Mouse (Mus musculus): ENCODE measurements around the gene Mpst. TPM values are rescaled to one million over a fixed set of nuclear protein-coding genes. Genes with fewer than 3 reads are reported as not detected.

Mpst gene
- polyA plus RNA-seq, 1 experiment from 2014 or later = 2.2 TPM

DNA sequence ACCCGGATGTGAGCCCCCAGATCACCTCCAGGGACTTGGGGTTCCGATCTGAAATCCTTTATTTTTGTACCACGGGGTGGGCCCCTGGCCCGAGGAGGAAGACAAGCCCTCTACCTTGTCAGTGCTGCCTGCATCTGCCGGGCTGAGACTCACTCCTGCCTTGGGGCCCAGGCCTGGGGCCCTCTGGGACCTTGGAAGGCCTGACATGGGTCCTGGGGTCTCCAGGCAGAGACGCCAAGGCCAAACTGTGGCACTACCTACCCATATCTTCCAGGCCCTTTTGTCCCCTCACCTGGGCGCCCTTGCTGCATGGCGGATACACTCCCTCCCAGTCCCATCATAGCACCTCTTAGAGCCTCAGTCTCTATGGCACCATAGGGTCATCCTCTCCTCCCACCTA lies 32.3 kb downstream of the Mpst start:
- Histone ChIP-seq H3K36me3 (ENCODE audit: control insufficient read depth, insufficient read depth, low read length) (peaks cover 10% of the 10 kb centered on the region), H3K9me3 (ENCODE audit: control insufficient read depth, low read length) (no peaks in the 10 kb centered on the region), H3K4me1 (ENCODE audit: control insufficient read depth in 2 of 2, insufficient read depth in 2 of 2, low read length in 2 of 2) (peaks cover 22 to 37% of the 10 kb centered on the region in 2 experiments; a peak in 3 of 4 replicates), H3K4me3 (ENCODE audit: control insufficient read depth in 1 of 2, insufficient read depth in 1 of 2, low read depth in 1 of 2, low read length in 2 of 2) (no peak overlapping the region), H3K4me2 (ENCODE audit: low read length) (no peak overlapping the region), H3K9ac (ENCODE audit: low read length) (no peak overlapping the region), H3K27me3 (ENCODE audit: control insufficient read depth, insufficient read depth, low read length) (no peaks in the 10 kb centered on the region), H3K27ac (replicated peaks in 1 of 2; ENCODE audit: control insufficient read depth in 1 of 2, insufficient read depth in 1 of 2, low read depth in 2 of 2, low read length in 2 of 2) (no peak overlapping the region)
- 55% methylated on average over 8 of the region's 8 CpGs for WGBS
- ATAC-seq (ENCODE audit: insufficient number of reproducible peaks, insufficient read depth, low FRiP score, low read depth) = no peak

DNA sequence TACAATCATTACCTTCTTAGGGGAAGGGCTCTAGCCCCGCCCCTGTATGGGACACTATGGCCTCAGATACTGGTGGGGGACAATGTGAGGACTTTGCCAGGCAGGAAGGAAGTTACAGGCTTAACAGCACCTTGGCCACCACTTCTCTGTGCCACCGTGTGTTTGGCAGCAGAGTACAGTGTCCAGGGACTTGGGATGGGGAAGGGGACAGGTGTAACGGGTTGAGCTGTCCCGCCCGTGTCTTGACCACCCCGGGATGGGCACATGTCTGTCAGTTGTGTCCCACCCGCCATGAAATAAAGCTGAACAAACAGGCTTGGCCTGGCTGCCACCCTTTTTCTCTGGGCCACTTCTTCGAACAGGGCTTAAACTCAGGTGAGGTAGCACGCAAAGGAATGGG lies 32.8 kb downstream of the Mpst start:
- 69% methylated on average over 9 of the region's 9 CpGs for WGBS
- H3K4me2 ChIP-seq (ENCODE audit: low read length) = no peak overlapping the region
- no peak for ATAC-seq (ENCODE audit: insufficient number of reproducible peaks, insufficient read depth, low FRiP score, low read depth)
- no peak overlapping the region for H3K9ac ChIP-seq (ENCODE audit: low read length)
- H3K36me3 ChIP-seq (ENCODE audit: control insufficient read depth, insufficient read depth, low read length) = peaks cover 6% of the 10 kb centered on the region
- H3K27ac ChIP-seq (replicated peaks in 1 of 2; ENCODE audit: control insufficient read depth in 1 of 2, insufficient read depth in 1 of 2, low read depth in 2 of 2, low read length in 2 of 2) = no peak overlapping the region
- no peaks in the 10 kb centered on the region for H3K9me3 ChIP-seq (ENCODE audit: control insufficient read depth, low read length)
- peaks cover 22 to 37% of the 10 kb centered on the region in 2 experiments; a peak in 3 of 4 replicates for H3K4me1 ChIP-seq (ENCODE audit: control insufficient read depth in 2 of 2, insufficient read depth in 2 of 2, low read length in 2 of 2)
- no peaks in the 10 kb centered on the region for H3K27me3 ChIP-seq (ENCODE audit: control insufficient read depth, insufficient read depth, low read length)
- no peak overlapping the region for H3K4me3 ChIP-seq (ENCODE audit: control insufficient read depth in 1 of 2, insufficient read depth in 1 of 2, low read depth in 1 of 2, low read length in 2 of 2)

DNA sequence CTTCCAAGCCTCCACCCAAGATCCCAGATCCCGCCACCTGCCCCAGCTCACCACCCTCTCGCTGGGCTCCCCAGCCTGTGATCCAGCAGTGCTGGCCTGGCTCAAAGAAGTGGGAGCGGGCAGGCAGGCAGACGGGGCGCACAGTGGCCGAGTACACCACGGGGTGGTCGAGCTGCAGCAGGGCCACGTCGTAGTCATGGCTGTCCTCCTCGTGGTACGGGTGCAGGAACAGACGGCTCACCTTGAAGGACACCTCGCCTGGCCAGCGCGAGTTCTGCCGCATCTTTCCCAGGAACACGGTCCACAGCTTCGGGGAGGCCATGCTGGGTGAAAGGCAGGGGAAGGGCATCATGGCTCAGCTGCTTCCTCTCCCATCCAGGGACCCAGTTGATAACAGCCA lies 36.0 kb downstream of the Mpst start:
- no peaks in the 10 kb centered on the region for H3K36me3 ChIP-seq (ENCODE audit: control insufficient read depth, insufficient read depth, low read length)
- H3K27me3 ChIP-seq (ENCODE audit: control insufficient read depth, insufficient read depth, low read length) = no peaks in the 10 kb centered on the region
- no peak overlapping the region for H3K27ac ChIP-seq (replicated peaks in 1 of 2; ENCODE audit: control insufficient read depth in 1 of 2, insufficient read depth in 1 of 2, low read depth in 2 of 2, low read length in 2 of 2)
- no peaks in the 10 kb centered on the region for H3K9me3 ChIP-seq (ENCODE audit: control insufficient read depth, low read length)
- H3K4me3 ChIP-seq (ENCODE audit: control insufficient read depth in 1 of 2, insufficient read depth in 1 of 2, low read depth in 1 of 2, low read length in 2 of 2) = no peak overlapping the region
- ATAC-seq (ENCODE audit: insufficient number of reproducible peaks, insufficient read depth, low FRiP score, low read depth) = no peak
- no peak overlapping the region for H3K4me2 ChIP-seq (ENCODE audit: low read length)
- H3K9ac ChIP-seq (ENCODE audit: low read length) = no peak overlapping the region
- H3K4me1 ChIP-seq (ENCODE audit: control insufficient read depth in 2 of 2, insufficient read depth in 2 of 2, low read length in 2 of 2) = peaks cover 23 to 36% of the 10 kb centered on the region in 2 experiments; a peak in 3 of 4 replicates
- WGBS = 85% methylated on average over 19 of the region's 19 CpGs

DNA sequence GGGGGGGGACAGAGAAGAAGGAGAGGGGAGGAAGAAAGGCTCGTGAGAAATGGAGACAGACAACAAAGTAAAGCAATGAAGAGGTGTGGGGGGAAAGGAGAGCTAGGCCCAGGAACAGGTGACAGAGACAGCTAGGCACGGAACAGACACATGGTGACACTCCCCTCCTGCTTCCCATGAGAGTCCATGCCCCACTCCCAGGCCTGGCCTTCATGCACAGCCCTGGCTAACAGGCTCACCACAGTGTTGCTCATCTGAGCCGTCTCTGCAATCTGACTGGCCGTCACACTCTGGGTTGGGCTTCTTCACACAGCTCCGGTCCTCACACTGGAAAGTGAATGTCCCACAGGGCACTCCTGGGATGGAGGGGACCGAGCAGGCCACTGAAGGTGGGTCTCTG lies 37.6 kb downstream of the Mpst start:
- no peak for ATAC-seq (ENCODE audit: insufficient number of reproducible peaks, insufficient read depth, low FRiP score, low read depth)

DNA sequence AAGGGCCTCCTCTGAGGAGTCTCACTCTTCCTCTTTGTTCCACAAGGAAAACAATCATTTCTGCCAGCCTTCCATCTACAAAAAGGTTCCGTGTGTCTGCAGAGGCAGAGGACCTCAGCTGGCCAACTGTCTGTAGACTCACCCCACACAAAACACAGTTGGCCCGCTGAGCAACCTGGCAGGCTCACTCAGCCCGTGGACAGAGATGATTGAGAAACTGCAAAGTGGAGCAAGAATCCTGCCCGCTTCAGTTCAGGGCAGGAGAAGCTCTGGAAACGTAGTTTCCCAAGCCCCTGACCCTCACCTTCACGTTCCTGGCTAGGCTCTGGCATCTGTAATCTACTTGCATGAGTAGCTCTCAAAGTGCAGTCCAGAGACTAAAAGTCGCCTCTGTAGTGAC lies 40.9 kb downstream of the Mpst start:
- H3K9me3 ChIP-seq (ENCODE audit: control insufficient read depth, low read length) = no peaks in the 10 kb centered on the region
- no peak for ATAC-seq (ENCODE audit: insufficient number of reproducible peaks, insufficient read depth, low FRiP score, low read depth)
- 38% methylated on average over 7 of the region's 7 CpGs for WGBS
- no peak overlapping the region for H3K4me3 ChIP-seq (ENCODE audit: control insufficient read depth in 1 of 2, insufficient read depth in 1 of 2, low read depth in 1 of 2, low read length in 2 of 2)
- H3K27ac ChIP-seq (replicated peaks in 1 of 2; ENCODE audit: control insufficient read depth in 1 of 2, insufficient read depth in 1 of 2, low read depth in 2 of 2, low read length in 2 of 2) = no peak overlapping the region
- no peak overlapping the region for H3K4me2 ChIP-seq (ENCODE audit: low read length)
- H3K27me3 ChIP-seq (ENCODE audit: control insufficient read depth, insufficient read depth, low read length) = no peaks in the 10 kb centered on the region
- no peaks in the 10 kb centered on the region for H3K36me3 ChIP-seq (ENCODE audit: control insufficient read depth, insufficient read depth, low read length)
- no peak overlapping the region for H3K9ac ChIP-seq (ENCODE audit: low read length)
- peaks cover 15 to 25% of the 10 kb centered on the region in 2 experiments for H3K4me1 ChIP-seq (ENCODE audit: control insufficient read depth in 2 of 2, insufficient read depth in 2 of 2, low read length in 2 of 2)

More for the DNA sequence above, 37.6 kb downstream of the Mpst start:
- H3K4me3 ChIP-seq (ENCODE audit: control insufficient read depth in 1 of 2, insufficient read depth in 1 of 2, low read depth in 1 of 2, low read length in 2 of 2) = no peak overlapping the region
- H3K4me1 ChIP-seq (ENCODE audit: control insufficient read depth in 2 of 2, insufficient read depth in 2 of 2, low read length in 2 of 2) = peaks cover 16 to 26% of the 10 kb centered on the region in 2 experiments
- no peak overlapping the region for H3K4me2 ChIP-seq (ENCODE audit: low read length)
- H3K9ac ChIP-seq (ENCODE audit: low read length) = no peak overlapping the region
- H3K27me3 ChIP-seq (ENCODE audit: control insufficient read depth, insufficient read depth, low read length) = no peaks in the 10 kb centered on the region
- no peaks in the 10 kb centered on the region for H3K36me3 ChIP-seq (ENCODE audit: control insufficient read depth, insufficient read depth, low read length)
- no peak overlapping the region for H3K27ac ChIP-seq (replicated peaks in 1 of 2; ENCODE audit: control insufficient read depth in 1 of 2, insufficient read depth in 1 of 2, low read depth in 2 of 2, low read length in 2 of 2)
- 41% methylated on average over 6 of the region's 6 CpGs for WGBS
- H3K9me3 ChIP-seq (ENCODE audit: control insufficient read depth, low read length) = no peaks in the 10 kb centered on the region

DNA sequence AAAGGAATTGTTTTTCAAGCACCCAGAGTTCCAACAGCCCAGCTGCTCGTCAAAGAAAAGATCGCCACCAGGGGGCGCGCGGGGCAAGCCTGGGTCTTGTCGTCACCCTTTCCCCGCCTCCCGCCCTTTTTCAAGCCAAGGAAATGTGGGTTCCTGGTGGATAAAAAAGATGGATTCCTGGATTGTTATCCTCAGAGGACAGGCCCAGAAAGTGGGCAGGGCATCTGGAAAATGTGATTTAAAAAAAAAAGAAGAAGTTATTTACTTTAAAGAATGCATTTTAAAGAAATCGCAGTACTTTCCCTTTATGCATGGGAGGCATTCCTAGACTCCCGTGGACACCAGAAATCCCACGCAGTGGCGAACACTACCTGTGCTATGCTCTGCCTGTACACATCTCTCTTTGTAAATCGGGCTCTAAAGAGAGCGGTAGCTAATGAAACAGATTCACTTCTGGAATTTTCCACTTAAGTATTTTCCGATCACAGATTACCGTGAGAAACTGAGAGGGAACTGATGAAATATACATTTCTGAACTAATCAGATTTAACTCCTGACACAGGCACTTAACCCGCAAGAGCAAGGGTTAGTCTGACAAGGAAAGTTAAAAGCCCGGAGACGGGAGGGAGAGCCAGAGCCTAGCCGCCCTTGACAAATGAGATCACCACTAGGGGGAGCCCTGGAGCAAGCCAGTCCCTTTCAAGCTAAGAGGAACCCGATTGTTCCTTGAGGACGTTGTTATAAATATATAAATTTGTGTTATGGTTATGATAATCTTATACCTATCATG lies 41.7 kb downstream of the Mpst start:
- H3K27me3 ChIP-seq (ENCODE audit: control insufficient read depth, insufficient read depth, low read length) = no peaks in the 10 kb centered on the region
- H3K9ac ChIP-seq (ENCODE audit: low read length) = peak overlapping the region; percentile 72
- peak overlapping the region; percentile 20 to 33 for H3K4me3 ChIP-seq (ENCODE audit: control insufficient read depth in 1 of 2, insufficient read depth in 1 of 2, low read depth in 1 of 2, low read length in 2 of 2)
- H3K4me2 ChIP-seq (ENCODE audit: low read length) = peak overlapping the region; percentile 84
- no peaks in the 10 kb centered on the region for H3K9me3 ChIP-seq (ENCODE audit: control insufficient read depth, low read length)
- no peak for ATAC-seq (ENCODE audit: insufficient number of reproducible peaks, insufficient read depth, low FRiP score, low read depth)
- peak overlapping the region; percentile 86 to 89 for H3K27ac ChIP-seq (replicated peaks in 1 of 2; ENCODE audit: control insufficient read depth in 1 of 2, insufficient read depth in 1 of 2, low read depth in 2 of 2, low read length in 2 of 2)
- WGBS = under 1% methylated on average over 22 of the region's 22 CpGs
- peaks cover 15 to 25% of the 10 kb centered on the region in 2 experiments for H3K4me1 ChIP-seq (ENCODE audit: control insufficient read depth in 2 of 2, insufficient read depth in 2 of 2, low read length in 2 of 2)
- H3K36me3 ChIP-seq (ENCODE audit: control insufficient read depth, insufficient read depth, low read length) = no peaks in the 10 kb centered on the region

DNA sequence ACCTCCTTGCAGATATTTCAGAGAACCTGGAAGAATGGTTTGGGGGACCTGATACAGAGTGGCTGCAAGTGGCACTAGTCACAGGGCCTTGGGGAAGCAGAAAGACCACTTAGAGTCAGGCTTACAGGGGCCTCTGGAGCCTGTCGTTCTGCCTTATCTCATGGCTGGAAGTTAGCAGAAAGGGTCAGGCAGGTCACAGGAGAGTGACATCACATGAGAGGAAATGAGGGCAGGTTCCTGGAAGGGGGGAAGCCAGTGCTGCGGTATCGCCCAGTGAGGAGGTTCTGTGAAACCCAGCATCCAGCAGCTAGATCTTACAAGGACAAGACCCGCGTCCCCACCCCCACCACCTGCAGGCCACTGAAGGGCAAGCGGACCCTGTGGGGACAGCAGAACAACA lies 42.9 kb downstream of the Mpst start:
- Histone ChIP-seq H3K9ac (ENCODE audit: low read length) (peak overlapping the region; percentile 18; the same call in 1 of the 2 replicates), H3K4me1 (ENCODE audit: control insufficient read depth in 2 of 2, insufficient read depth in 2 of 2, low read length in 2 of 2) (peaks cover 14 to 24% of the 10 kb centered on the region in 2 experiments), H3K27ac (replicated peaks in 1 of 2; ENCODE audit: control insufficient read depth in 1 of 2, insufficient read depth in 1 of 2, low read depth in 2 of 2, low read length in 2 of 2) (peak overlapping the region; percentile 73 to 86), H3K36me3 (ENCODE audit: control insufficient read depth, insufficient read depth, low read length) (no peaks in the 10 kb centered on the region), H3K9me3 (ENCODE audit: control insufficient read depth, low read length) (no peaks in the 10 kb centered on the region), H3K4me3 (ENCODE audit: control insufficient read depth in 1 of 2, insufficient read depth in 1 of 2, low read depth in 1 of 2, low read length in 2 of 2) (no peak overlapping the region), H3K27me3 (ENCODE audit: control insufficient read depth, insufficient read depth, low read length) (no peaks in the 10 kb centered on the region), H3K4me2 (ENCODE audit: low read length) (no peak overlapping the region)
- ATAC-seq (ENCODE audit: insufficient number of reproducible peaks, insufficient read depth, low FRiP score, low read depth) = no peak
- WGBS = 34% methylated on average over 6 of the region's 6 CpGs
